ENCODE assay signal across 10 mouse cellular contexts in genomic region chr2:152939846-152940245, GRCm38 (mm10). TPM values are rescaled to one million over a fixed set of nuclear protein-coding genes. Genes with fewer than 3 reads are reported as not detected.
DNase-seq lines count a peak whose midpoint lies in the region; ATAC-seq and TF ChIP-seq lines count a peak whose summit lies in the region.
"Had no signal": no experiment of that assay in that cellular context is flagged by ENCODE, and none has a peak within 500 bp of the region (broad histone marks: within the 10 kb centered on the region; RNA-seq: fewer than 3 reads in every experiment).

No protein-coding gene starts in this region.

- H3K9me3 ChIP-seq in hindbrain, embryonic 11.5 days (ENCODE audit: control insufficient read depth, low read length), result no peaks in the 10 kb centered on the region
- no peaks in the 10 kb centered on the region for H3K9me3 ChIP-seq in hindbrain, embryonic 12.5 days (replicated peaks)
- H3K9me3 ChIP-seq in limb, embryonic 11.5 days (ENCODE audit: control insufficient read depth, low read length), result no peaks in the 10 kb centered on the region

- peak; percentile 87; the same call in 1 of the 2 replicates for TF ChIP-seq CTCF in thymus, adult 2 months (IDR thresholded peaks at IDR 0.05; ENCODE audit: borderline replicate concordance, control insufficient read depth, extremely low read depth, insufficient read depth, low read length, poor library complexity)
- peak; percentile 98 for TF ChIP-seq CTCF in testis, adult 2 months (IDR thresholded peaks at IDR 0.05; ENCODE audit: control insufficient read depth, insufficient read depth, insufficient replicate concordance, low read depth, low read length)

- DNase-seq in hindbrain, embryonic 11.5 days (ENCODE audit: low spot score), result peak; percentile 75
- DNase-seq in thymus, adult 2 months, result peak; percentile 58
- DNase-seq in thymus, adult 18-20 months, result no peak
- peak; percentile 70 for DNase-seq in c-Kit-positive CD71-negative TER-119-negative erythroid progenitor cells, embryonic 14.5 days (ENCODE audit: low read depth)
- DNase-seq in limb, embryonic 11.5 days (ENCODE audit: low spot score), result peak; percentile 78
- no peak for DNase-seq in ovary, postnatal 36 days (ENCODE audit: low spot score)

- no peak for ATAC-seq in hindbrain, embryonic 11.5 days (ENCODE audit: low FRiP score)
- no peak for ATAC-seq in hindbrain, embryonic 12.5 days (ENCODE audit: low FRiP score)
- no peak for ATAC-seq in limb, embryonic 11.5 days (ENCODE audit: insufficient number of reproducible peaks, low FRiP score, low TSS enrichment, low read depth)

- no peak overlapping the region for H3K27ac ChIP-seq in hindbrain, embryonic 11.5 days (ENCODE audit: low read depth, low read length)
- no peak overlapping the region for H3K27ac ChIP-seq in hindbrain, embryonic 12.5 days
- no peak overlapping the region for H3K27ac ChIP-seq in thymus, adult 2 months (ENCODE audit: control insufficient read depth, insufficient read depth, low read length)
- no peak overlapping the region for H3K27ac ChIP-seq in limb, embryonic 11.5 days (replicated peaks; ENCODE audit: low read depth, low read length)
- no peak overlapping the region for H3K27ac ChIP-seq in testis, adult 2 months (ENCODE audit: control insufficient read depth, insufficient read depth, low read depth, low read length)

- H3K4me2 ChIP-seq in hindbrain, embryonic 11.5 days (replicated peaks; ENCODE audit: low read depth, low read length), result no peak overlapping the region
- H3K4me2 ChIP-seq in hindbrain, embryonic 12.5 days (replicated peaks), result no peak overlapping the region
- H3K4me2 ChIP-seq in limb, embryonic 11.5 days (ENCODE audit: low read depth, severe bottlenecking), result no peak overlapping the region

- peaks cover 38% of the 10 kb centered on the region for H3K27me3 ChIP-seq in hindbrain, embryonic 11.5 days (ENCODE audit: control insufficient read depth, insufficient read depth, low read length)
- peaks cover 64% of the 10 kb centered on the region for H3K27me3 ChIP-seq in hindbrain, embryonic 12.5 days
- peaks cover 5% of the 10 kb centered on the region; the same call in 1 of the 2 replicates for H3K27me3 ChIP-seq in thymus, adult 2 months (ENCODE audit: control insufficient read depth, insufficient read depth, low read length)
- H3K27me3 ChIP-seq in limb, embryonic 11.5 days (ENCODE audit: control insufficient read depth, insufficient read depth, low read length), result peaks cover 39% of the 10 kb centered on the region
- no peaks in the 10 kb centered on the region for H3K27me3 ChIP-seq in testis, adult 2 months (ENCODE audit: control insufficient read depth, insufficient read depth, low read length)

- WGBS in hindbrain, embryonic 11.5 days, result 11% methylated on average over 4 of the region's 4 CpGs
- 18% methylated on average over 4 of the region's 4 CpGs for WGBS in hindbrain, embryonic 12.5 days
- WGBS in thymus, adult 2 months, result 2% methylated on average over 4 of the region's 4 CpGs
- WGBS in limb, embryonic 11.5 days, result 18% methylated on average over 4 of the region's 4 CpGs

- no peak for TF ChIP-seq POLR2A in thymus, adult 2 months (IDR thresholded peaks at IDR 0.05; ENCODE audit: control insufficient read depth, extremely low read depth, insufficient read depth, low read length, poor library complexity)
- no peak for TF ChIP-seq POLR2A in testis, adult 2 months (IDR thresholded peaks at IDR 0.05; ENCODE audit: control insufficient read depth, low read depth, low read length)

- no peaks in the 10 kb centered on the region for H3K36me3 ChIP-seq in hindbrain, embryonic 11.5 days (ENCODE audit: control insufficient read depth, insufficient read depth, low read length)
- no peaks in the 10 kb centered on the region for H3K36me3 ChIP-seq in hindbrain, embryonic 12.5 days
- H3K36me3 ChIP-seq in thymus, adult 2 months (ENCODE audit: control insufficient read depth, insufficient read depth, low read length), result no peaks in the 10 kb centered on the region
- H3K36me3 ChIP-seq in limb, embryonic 11.5 days (ENCODE audit: control insufficient read depth, insufficient read depth, low read length), result no peaks in the 10 kb centered on the region
- no peaks in the 10 kb centered on the region for H3K36me3 ChIP-seq in testis, adult 2 months (ENCODE audit: control insufficient read depth, insufficient read depth, low read length)

- no peak overlapping the region for H3K4me3 ChIP-seq in hindbrain, embryonic 11.5 days (ENCODE audit: low read depth, low read length)
- H3K4me3 ChIP-seq in hindbrain, embryonic 12.5 days, result no peak overlapping the region
- H3K4me3 ChIP-seq in thymus, adult 2 months (ENCODE audit: control insufficient read depth, insufficient read depth, low read length), result no peak overlapping the region
- H3K4me3 ChIP-seq in limb, embryonic 11.5 days (ENCODE audit: low read depth, low read length), result no peak overlapping the region
- H3K4me3 ChIP-seq in testis, adult 2 months (ENCODE audit: control insufficient read depth, low read depth, low read length), result no peak overlapping the region
- H3K4me3 ChIP-seq: erythroblast, embryonic 14.5 days had no signal

- H3K4me1 ChIP-seq in hindbrain, embryonic 11.5 days (replicated peaks; ENCODE audit: control insufficient read depth, insufficient read depth, low read length), result peaks cover 7% of the 10 kb centered on the region; the same call in 1 of the 2 replicates
- peaks cover 11% of the 10 kb centered on the region for H3K4me1 ChIP-seq in hindbrain, embryonic 12.5 days
- peaks cover 12% of the 10 kb centered on the region; the same call in 1 of the 2 replicates for H3K4me1 ChIP-seq in thymus, adult 2 months (replicated peaks; ENCODE audit: control insufficient read depth, insufficient read depth, low read length)
- peaks cover 8% of the 10 kb centered on the region; the same call in 1 of the 2 replicates for H3K4me1 ChIP-seq in limb, embryonic 11.5 days (ENCODE audit: control insufficient read depth, insufficient read depth, low read length)
- H3K4me1 ChIP-seq in testis, adult 2 months (ENCODE audit: control insufficient read depth, insufficient read depth, low read length), result peaks cover 13% of the 10 kb centered on the region

- H3K9ac ChIP-seq in hindbrain, embryonic 11.5 days (ENCODE audit: low read depth, low read length), result no peak overlapping the region
- no peak overlapping the region for H3K9ac ChIP-seq in hindbrain, embryonic 12.5 days
- no peak overlapping the region for H3K9ac ChIP-seq in limb, embryonic 11.5 days (ENCODE audit: low read length)

RNA-seq across cellular contexts. Expression of gene Foxs1, which starts 6.8 kb away (rescaled TPM):
- 1.7 and 1.9 TPM in 2 replicates for polyA plus RNA-seq in hindbrain, embryonic 11.5 days (2014; fragmentation: Nextera tagmentation; extraction: Ambion mirVana)
- polyA plus RNA-seq in hindbrain, embryonic 12.5 days (2016; fragmentation: Nextera tagmentation; extraction: Ambion mirVana), result 1.3 and 2.5 TPM in 2 replicates
- 7.7 and 8.6 TPM in 2 replicates for polyA plus RNA-seq in thymus, adult 2 months (2012; rRNA removed)
- polyA plus RNA-seq in limb, embryonic 11.5 days (2014; fragmentation: Nextera tagmentation; extraction: Ambion mirVana), result 0.29 and 0.38 TPM in 2 replicates
- 4.1 and 4.3 TPM in 2 replicates for polyA plus RNA-seq in testis, adult 2 months (2012; rRNA removed)
- polyA plus RNA-seq: erythroblast, embryonic 14.5 days had no signal

RNA-seq across cellular contexts. Expression of gene Dusp15, which starts 11.7 kb away (rescaled TPM):
- polyA plus RNA-seq in hindbrain, embryonic 11.5 days (2014; fragmentation: Nextera tagmentation; extraction: Ambion mirVana), result 1.4 and 2.3 TPM in 2 replicates
- 2.8 and 2.9 TPM in 2 replicates for polyA plus RNA-seq in hindbrain, embryonic 12.5 days (2016; fragmentation: Nextera tagmentation; extraction: Ambion mirVana)
- polyA plus RNA-seq in thymus, adult 2 months (2012; rRNA removed), result 3.8 and 5.7 TPM in 2 replicates
- 0.37 and 1.0 TPM in 2 replicates for polyA plus RNA-seq in limb, embryonic 11.5 days (2014; fragmentation: Nextera tagmentation; extraction: Ambion mirVana)
- polyA plus RNA-seq in testis, adult 2 months (2012; rRNA removed), result 151 and 166 TPM in 2 replicates
- polyA plus RNA-seq: erythroblast, embryonic 14.5 days had no signal

RNA-seq across cellular contexts. Expression of gene Ttll9, which starts 22.4 kb away (rescaled TPM):
- 1.4 and 1.7 TPM in 2 replicates for polyA plus RNA-seq in hindbrain, embryonic 11.5 days (2014; fragmentation: Nextera tagmentation; extraction: Ambion mirVana)
- 2.4 and 3.9 TPM in 2 replicates for polyA plus RNA-seq in hindbrain, embryonic 12.5 days (2016; fragmentation: Nextera tagmentation; extraction: Ambion mirVana)
- polyA plus RNA-seq in thymus, adult 2 months (2012; rRNA removed), result 2.0 and 2.1 TPM in 2 replicates
- 0.35 and 0.62 TPM in 2 replicates for polyA plus RNA-seq in limb, embryonic 11.5 days (2014; fragmentation: Nextera tagmentation; extraction: Ambion mirVana)
- polyA plus RNA-seq in testis, adult 2 months (2012; rRNA removed), result 203 and 218 TPM in 2 replicates
- polyA plus RNA-seq: erythroblast, embryonic 14.5 days had no signal

RNA-seq across cellular contexts. Expression of gene Mylk2, which starts 28.7 kb away (rescaled TPM):
- polyA plus RNA-seq in hindbrain, embryonic 11.5 days (2014; fragmentation: Nextera tagmentation; extraction: Ambion mirVana), result not detected in 2 replicates
- 0.10 TPM in 1 of 2 replicates, not detected in the other for polyA plus RNA-seq in hindbrain, embryonic 12.5 days (2016; fragmentation: Nextera tagmentation; extraction: Ambion mirVana)
- 0.20 and 0.34 TPM in 2 replicates for polyA plus RNA-seq in thymus, adult 2 months (2012; rRNA removed)
- not detected in 2 replicates for polyA plus RNA-seq in limb, embryonic 11.5 days (2014; fragmentation: Nextera tagmentation; extraction: Ambion mirVana)
- 0.04 TPM in 1 of 2 replicates, not detected in the other for polyA plus RNA-seq in testis, adult 2 months (2012; rRNA removed)
- polyA plus RNA-seq: erythroblast, embryonic 14.5 days; stomach, embryonic 14.5 days had no signal

Comparison
In these comparisons a context has a peak if more than half of its experiments do, and no peak if none do; other contexts are left out.
1. DNase-seq: peak in hindbrain, embryonic 11.5 days (single experiment), thymus, adult 2 months (single experiment), c-Kit-positive CD71-negative TER-119-negative erythroid progenitor cells, embryonic 14.5 days (single experiment) and limb, embryonic 11.5 days (single experiment); none in thymus, adult 18-20 months (0 of 2) and ovary, postnatal 36 days (single experiment).
2. RNA of gene Dusp15, which starts 11.7 kb away (polyA plus RNA-seq): 151 to 166 TPM in testis, adult 2 months; 3.8 to 5.7 TPM in thymus, adult 2 months, 2.8 to 2.9 TPM in hindbrain, embryonic 12.5 days, 1.4 to 2.3 TPM in hindbrain, embryonic 11.5 days and 0.37 to 1.0 TPM in limb, embryonic 11.5 days; every median in the first group is over 10 times any median in the second.
3. RNA of gene Ttll9, which starts 22.4 kb away (polyA plus RNA-seq): 203 to 218 TPM in testis, adult 2 months; 2.4 to 3.9 TPM in hindbrain, embryonic 12.5 days, 2.0 to 2.1 TPM in thymus, adult 2 months, 1.4 to 1.7 TPM in hindbrain, embryonic 11.5 days and 0.35 to 0.62 TPM in limb, embryonic 11.5 days; every median in the first group is over 10 times any median in the second.